Mouse (Mus musculus): Measurements from ENCODE around the gene Tnfrsf25. TPM values are rescaled to one million over a fixed set of nuclear protein-coding genes. Genes with fewer than 3 reads are reported as not detected.

Gene Tnfrsf25
- polyA plus RNA-seq, 1 experiment = 19.9 TPM

DNA sequence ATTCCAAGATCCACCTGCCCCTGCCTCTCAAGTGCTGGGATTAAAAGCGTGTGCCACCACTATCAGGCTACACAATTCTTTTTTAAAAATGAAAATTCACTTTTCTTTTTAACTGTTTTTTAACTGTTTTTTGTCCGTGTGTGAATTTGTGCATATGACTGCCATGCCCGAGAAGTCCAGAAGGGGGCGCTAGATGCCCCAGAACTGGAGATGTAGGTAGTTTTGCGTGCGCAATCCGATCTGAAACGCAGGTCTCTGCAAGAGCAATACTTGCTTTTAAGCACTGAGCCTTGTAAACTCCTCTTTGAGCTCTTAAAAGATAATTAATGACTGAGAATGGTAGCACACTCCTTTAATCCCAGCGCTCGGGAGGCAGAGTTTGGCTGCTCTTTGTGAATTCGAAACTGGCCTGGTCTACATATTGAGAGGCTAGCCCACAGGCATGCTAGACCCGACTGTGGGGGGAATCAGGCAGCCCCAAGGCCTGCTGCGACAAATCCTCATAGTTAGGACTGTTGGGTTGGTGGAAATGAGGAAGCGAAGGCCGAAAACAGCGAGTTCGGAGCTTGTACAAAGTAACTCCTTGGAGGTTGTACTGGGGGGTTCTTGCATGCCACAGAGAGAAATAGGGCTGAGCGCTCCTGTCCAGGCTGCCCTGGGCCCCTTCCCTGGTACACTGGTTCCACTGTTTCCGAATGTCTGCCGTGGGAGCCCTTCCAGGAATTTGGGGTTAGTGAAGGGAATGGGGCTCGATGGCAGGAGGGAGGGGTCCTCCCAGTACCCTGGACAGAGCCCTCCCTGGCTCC is 42.2 kb downstream of the Tnfrsf25 start:
- H3K4me3 ChIP-seq (ENCODE audit: control insufficient read depth, insufficient read depth, low read length) = no peak overlapping the region
- peaks cover 17% of the 10 kb centered on the region; the same call in 1 of the 2 replicates for H3K27me3 ChIP-seq (ENCODE audit: control insufficient read depth, insufficient read depth, low read length)
- DNase-seq = peak; percentile 58
- no peaks in the 10 kb centered on the region for H3K36me3 ChIP-seq (ENCODE audit: control insufficient read depth, insufficient read depth, low read length)
- peaks cover 23% of the 10 kb centered on the region for H3K4me1 ChIP-seq (replicated peaks; ENCODE audit: control insufficient read depth, insufficient read depth, low read length)
- WGBS = 7% methylated on average over 21 of the region's 21 CpGs
- H3K27ac ChIP-seq (ENCODE audit: control insufficient read depth, insufficient read depth, low read length) = no peak overlapping the region
- TF ChIP-seq CTCF (IDR thresholded peaks at IDR 0.05; ENCODE audit: borderline replicate concordance, control insufficient read depth, extremely low read depth, insufficient read depth, low read length, poor library complexity) = peak; percentile 15; the same call in 1 of the 2 replicates
- TF ChIP-seq POLR2A (IDR thresholded peaks at IDR 0.05; ENCODE audit: control insufficient read depth, extremely low read depth, insufficient read depth, low read length, poor library complexity) = no peak

DNA sequence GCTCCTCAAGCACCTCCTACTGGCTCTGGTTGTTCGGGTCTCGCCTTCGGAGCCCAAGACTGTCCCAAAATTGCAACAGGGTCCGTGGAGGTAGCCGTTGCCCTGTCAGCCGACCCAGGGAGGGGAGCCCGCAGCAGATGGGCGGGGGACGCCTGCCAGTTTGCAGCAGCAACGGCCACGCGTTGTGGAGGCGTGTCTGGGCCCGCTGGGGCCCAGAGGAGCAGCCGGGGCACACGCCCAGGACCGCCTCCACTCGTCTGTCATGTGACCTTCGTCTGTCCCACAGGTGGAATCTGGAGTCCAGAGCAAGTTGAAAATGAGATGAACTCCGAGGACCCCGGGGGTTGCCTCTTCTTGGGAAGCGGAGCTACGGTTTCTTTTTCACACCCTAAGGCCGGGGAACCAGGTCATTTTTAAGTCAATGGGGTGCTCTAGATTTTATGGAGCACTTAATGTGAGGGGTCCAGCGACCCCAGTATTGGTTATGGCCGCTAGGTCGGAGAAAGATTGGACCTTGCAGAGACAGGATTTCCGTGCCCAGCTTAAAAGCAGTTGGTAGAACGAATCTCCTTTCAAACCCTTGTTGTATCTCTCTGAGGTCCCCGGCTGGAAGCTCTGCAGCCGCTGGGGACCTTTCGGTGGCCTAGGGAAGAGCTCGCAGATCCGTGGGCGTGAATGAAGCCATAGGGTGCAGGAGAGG is 43.0 kb downstream of the Tnfrsf25 start, which contains the start of gene Hes2:
Gene Hes2, plus strand, starts transcription at position 283 of the 700 bp plus-strand sequence.
- Histone ChIP-seq H3K4me3 (ENCODE audit: control insufficient read depth, insufficient read depth, low read length) (no peak within 1 kb of the TSS), H3K27ac (ENCODE audit: control insufficient read depth, insufficient read depth, low read length) (no peak within 1 kb of the TSS), H3K4me1 (replicated peaks; ENCODE audit: control insufficient read depth, insufficient read depth, low read length) (peaks cover 19% of the 10 kb centered on the region), H3K36me3 (ENCODE audit: control insufficient read depth, insufficient read depth, low read length) (no peaks in the 10 kb centered on the region), H3K27me3 (ENCODE audit: control insufficient read depth, insufficient read depth, low read length) (peaks cover 17% of the 10 kb centered on the region; the same call in 1 of the 2 replicates)
- DNase-seq = no peak
- 2% methylated on average over 35 of the region's 35 CpGs for WGBS
- TF ChIP-seq POLR2A (IDR thresholded peaks at IDR 0.05; ENCODE audit: control insufficient read depth, extremely low read depth, insufficient read depth, low read length, poor library complexity) = no peak
- no peak for TF ChIP-seq CTCF (IDR thresholded peaks at IDR 0.05; ENCODE audit: borderline replicate concordance, control insufficient read depth, extremely low read depth, insufficient read depth, low read length, poor library complexity)

DNA sequence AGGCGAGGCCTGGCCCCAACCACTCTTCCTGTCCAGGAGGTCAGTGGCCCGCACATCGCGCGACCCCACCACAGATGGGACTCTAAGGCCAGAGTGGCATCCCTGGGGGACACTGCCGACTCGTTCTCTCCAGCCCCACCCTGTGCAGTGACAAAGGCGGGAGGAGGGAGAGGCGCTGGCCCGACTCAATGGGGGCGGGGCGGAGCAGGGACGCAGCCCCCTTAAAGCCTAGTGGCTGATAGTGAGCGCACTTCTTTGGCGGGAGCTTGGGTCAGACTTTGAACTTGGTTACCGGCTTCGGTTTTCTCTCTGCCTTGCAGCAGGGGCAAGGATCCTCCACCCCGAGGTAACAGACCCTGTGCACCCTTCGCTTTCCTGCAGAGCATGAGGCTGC is 43.5 kb downstream of the Tnfrsf25 start:
- H3K4me3 ChIP-seq (ENCODE audit: control insufficient read depth, insufficient read depth, low read length) = no peak overlapping the region
- peaks cover 17% of the 10 kb centered on the region; the same call in 1 of the 2 replicates for H3K27me3 ChIP-seq (ENCODE audit: control insufficient read depth, insufficient read depth, low read length)
- 5% methylated on average over 19 of the region's 19 CpGs for WGBS
- TF ChIP-seq CTCF (IDR thresholded peaks at IDR 0.05; ENCODE audit: borderline replicate concordance, control insufficient read depth, extremely low read depth, insufficient read depth, low read length, poor library complexity) = no peak
- TF ChIP-seq POLR2A (IDR thresholded peaks at IDR 0.05; ENCODE audit: control insufficient read depth, extremely low read depth, insufficient read depth, low read length, poor library complexity) = no peak
- no peaks in the 10 kb centered on the region for H3K36me3 ChIP-seq (ENCODE audit: control insufficient read depth, insufficient read depth, low read length)
- H3K4me1 ChIP-seq (replicated peaks; ENCODE audit: control insufficient read depth, insufficient read depth, low read length) = peaks cover 16% of the 10 kb centered on the region
- no peak overlapping the region for H3K27ac ChIP-seq (ENCODE audit: control insufficient read depth, insufficient read depth, low read length)
- no peak for DNase-seq

DNA sequence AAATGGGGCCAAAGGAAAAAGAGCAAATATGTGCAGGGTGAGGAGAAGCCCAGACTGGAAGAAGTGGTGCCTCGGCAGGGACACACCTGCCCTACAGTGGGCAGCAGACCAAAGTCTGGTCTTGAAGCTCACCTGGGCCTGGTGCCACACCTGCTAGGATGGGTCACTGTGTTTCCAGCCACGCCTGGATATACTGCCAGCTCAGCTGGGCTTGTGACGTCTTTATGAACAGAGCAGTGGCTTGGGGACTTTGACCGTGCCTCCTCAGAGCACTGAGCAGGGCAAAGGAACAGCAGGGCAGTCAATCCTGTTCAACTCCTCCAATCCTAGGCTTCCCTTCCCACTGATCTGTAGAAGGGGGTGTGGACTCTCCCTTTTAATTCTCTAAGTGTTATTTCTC is 45.0 kb downstream of the Tnfrsf25 start:
- H3K36me3 ChIP-seq (ENCODE audit: control insufficient read depth, insufficient read depth, low read length) = no peaks in the 10 kb centered on the region
- H3K27ac ChIP-seq (ENCODE audit: control insufficient read depth, insufficient read depth, low read length) = no peak overlapping the region
- peaks cover 14% of the 10 kb centered on the region for H3K4me1 ChIP-seq (replicated peaks; ENCODE audit: control insufficient read depth, insufficient read depth, low read length)
- no peak overlapping the region for H3K4me3 ChIP-seq (ENCODE audit: control insufficient read depth, insufficient read depth, low read length)
- TF ChIP-seq CTCF (IDR thresholded peaks at IDR 0.05; ENCODE audit: borderline replicate concordance, control insufficient read depth, extremely low read depth, insufficient read depth, low read length, poor library complexity) = no peak
- TF ChIP-seq POLR2A (IDR thresholded peaks at IDR 0.05; ENCODE audit: control insufficient read depth, extremely low read depth, insufficient read depth, low read length, poor library complexity) = no peak
- WGBS = 72% methylated on average over 4 of the region's 4 CpGs
- DNase-seq = no peak
- peaks cover 17% of the 10 kb centered on the region; the same call in 1 of the 2 replicates for H3K27me3 ChIP-seq (ENCODE audit: control insufficient read depth, insufficient read depth, low read length)

DNA sequence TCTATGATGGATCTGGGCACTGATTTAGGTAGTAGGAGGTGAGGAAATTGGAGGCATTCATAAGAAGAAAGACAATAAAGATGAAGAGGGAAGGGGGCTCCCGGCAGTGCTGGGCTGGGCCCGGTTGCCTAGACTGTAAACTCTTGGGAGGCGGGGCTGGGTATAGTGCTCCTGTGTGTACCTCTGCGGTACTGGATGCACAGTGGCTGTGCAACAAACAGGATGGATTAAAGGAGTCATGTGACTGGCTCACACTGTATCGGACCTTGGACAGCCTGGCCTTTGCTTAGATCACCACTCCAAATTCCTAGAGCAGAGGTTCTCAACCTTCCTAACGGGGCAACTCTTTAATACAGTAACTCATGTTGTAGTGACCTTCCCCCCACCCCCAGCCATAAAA is 45.9 kb downstream of the Tnfrsf25 start:
- no peak for DNase-seq
- 93% methylated on average over 6 of the region's 6 CpGs for WGBS

DNA sequence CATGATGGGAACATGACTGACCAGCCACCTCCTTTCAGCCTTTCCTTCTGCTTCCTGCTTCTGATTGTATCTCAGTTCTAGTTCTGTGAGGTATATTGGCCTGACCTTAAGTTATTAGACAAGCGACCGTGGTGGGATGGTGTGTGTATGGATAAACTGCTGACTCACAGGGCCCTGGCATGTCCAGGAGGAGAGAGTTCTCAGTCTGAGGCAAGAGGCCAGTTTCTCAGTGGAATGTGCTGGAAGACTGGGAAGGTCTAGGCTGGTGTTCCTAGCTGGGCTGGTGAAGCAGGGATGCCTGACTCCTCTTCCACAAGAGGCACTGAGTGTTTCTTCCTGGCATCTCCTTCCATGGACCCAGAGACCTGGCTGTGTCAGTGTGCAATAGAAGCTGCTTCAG is 47.0 kb downstream of the Tnfrsf25 start:
- Histone ChIP-seq H3K27ac (ENCODE audit: control insufficient read depth, insufficient read depth, low read length) (no peak overlapping the region), H3K4me3 (ENCODE audit: control insufficient read depth, insufficient read depth, low read length) (no peak overlapping the region), H3K27me3 (ENCODE audit: control insufficient read depth, insufficient read depth, low read length) (peaks cover 17% of the 10 kb centered on the region; the same call in 1 of the 2 replicates), H3K4me1 (replicated peaks; ENCODE audit: control insufficient read depth, insufficient read depth, low read length) (peaks cover 17% of the 10 kb centered on the region), H3K36me3 (ENCODE audit: control insufficient read depth, insufficient read depth, low read length) (no peaks in the 10 kb centered on the region)
- 81% methylated on average over 2 of the region's 2 CpGs for WGBS
- TF ChIP-seq POLR2A (IDR thresholded peaks at IDR 0.05; ENCODE audit: control insufficient read depth, extremely low read depth, insufficient read depth, low read length, poor library complexity) (no peak), CTCF (IDR thresholded peaks at IDR 0.05; ENCODE audit: borderline replicate concordance, control insufficient read depth, extremely low read depth, insufficient read depth, low read length, poor library complexity) (no peak)
- no peak for DNase-seq

More for the DNA sequence above, 45.9 kb downstream of the Tnfrsf25 start:
- no peak overlapping the region for H3K27ac ChIP-seq (ENCODE audit: control insufficient read depth, insufficient read depth, low read length)
- no peak overlapping the region for H3K4me3 ChIP-seq (ENCODE audit: control insufficient read depth, insufficient read depth, low read length)
- TF ChIP-seq CTCF (IDR thresholded peaks at IDR 0.05; ENCODE audit: borderline replicate concordance, control insufficient read depth, extremely low read depth, insufficient read depth, low read length, poor library complexity) (no peak), POLR2A (IDR thresholded peaks at IDR 0.05; ENCODE audit: control insufficient read depth, extremely low read depth, insufficient read depth, low read length, poor library complexity) (no peak)
- H3K36me3 ChIP-seq (ENCODE audit: control insufficient read depth, insufficient read depth, low read length) = no peaks in the 10 kb centered on the region
- peaks cover 17% of the 10 kb centered on the region; the same call in 1 of the 2 replicates for H3K27me3 ChIP-seq (ENCODE audit: control insufficient read depth, insufficient read depth, low read length)
- H3K4me1 ChIP-seq (replicated peaks; ENCODE audit: control insufficient read depth, insufficient read depth, low read length) = peaks cover 17% of the 10 kb centered on the region
